Mouse (Mus musculus) CH12.LX (cell line): ENCODE measurements around the gene Dlgap3.

Experiments used
- CTCF ChIP-seq, 2 experiments: IDR thresholded peaks in 1 of 2; conservative IDR thresholded peaks in 1 of 2; 2 replicates each; pipeline ENCODE4 v1.5.1; 2011 to 2012; ENCODE audit warnings: low read depth in 2 of 2, low read length in 2 of 2, improper control_type of control experiment in 1 of 2, inconsistent platforms in 1 of 2, mild to moderate bottlenecking in 1 of 2, moderate library complexity in 1 of 2
- EP300 ChIP-seq: IDR thresholded peaks from 2 replicates; pipeline ENCODE4 v1.6.1; 2011; ENCODE audit warnings: low read length, improper control_type of control experiment
- JUN ChIP-seq: IDR thresholded peaks from 2 replicates; pipeline ENCODE4 v1.6.1; 2011; ENCODE audit warnings: low read depth, mild to moderate bottlenecking, low read length, improper control_type of control experiment, moderate library complexity; ENCODE audit not compliant: insufficient read depth
- MAX ChIP-seq: IDR thresholded peaks from 2 replicates; pipeline ENCODE4 v1.6.1; 2011; ENCODE audit warnings: low read length, improper control_type of control experiment
- POLR2A ChIP-seq: IDR thresholded peaks from 2 replicates; pipeline ENCODE4 v1.6.1; 2011; ENCODE audit warnings: low read depth, mild to moderate bottlenecking, improper control_type of control experiment, low read length
- UBTF ChIP-seq: IDR thresholded peaks from 2 replicates; pipeline ENCODE4 v1.6.1; 2012; ENCODE audit warnings: low read depth, mild to moderate bottlenecking, inconsistent platforms, low read length, improper control_type of control experiment, moderate library complexity

- no peak for TF ChIP-seq UBTF
- no peak for TF ChIP-seq POLR2A
- no peak for TF ChIP-seq JUN
- no peak for TF ChIP-seq CTCF (conservative IDR thresholded peaks at IDR 0.05 in 1 of 2, IDR thresholded peaks at IDR 0.05 in 1 of 2; ENCODE audit: low read depth in 2 of 2, low read length in 2 of 2)
- TF ChIP-seq EP300 = no peak
- no peak for TF ChIP-seq MAX
Measured at GRCm38 (mm10) chr4:127217048-127217447, 48.0 kb downstream of the Dlgap3 start.
